Mouse (Mus musculus) testis, postnatal 10 days (tissue): ENCODE measurements around the gene Hist3h2ba.

ENCODE experiments used
- DNase-seq: peaks from one replicate; pipeline ENCODE4 v3.0.0; 2021; ENCODE audit warnings: low spot score

Gene Hist3h2ba

GRCm38 (mm10) chr11:58948542-58949479, at the start of gene Hist3h2ba:
Hist3h2ba (plus strand) TSS chr11:58948920.
- no peak for DNase-seq

GRCm38 (mm10) chr11:58901080-58901479, 47.6 kb upstream of the Hist3h2ba start:
- DNase-seq: no peak

GRCm38 (mm10) chr11:58903511-58904409, 45.0 kb upstream of the Hist3h2ba start, which contains the start of gene Zfp39:
Zfp39 (minus strand) TSS chr11:58904225.
- DNase-seq: peak; percentile 98

- DNase-seq: no peak
Measured at GRCm38 (mm10) chr11:58904410-58904718, 44.4 kb upstream of the Hist3h2ba start.

GRCm38 (mm10) chr11:58904838-58905237, 43.9 kb upstream of the Hist3h2ba start:
- DNase-seq: no peak

- no peak for DNase-seq
Measured at GRCm38 (mm10) chr11:58913776-58914175, 34.9 kb upstream of the Hist3h2ba start.

- DNase-seq: no peak
Measured at GRCm38 (mm10) chr11:58914461-58915028, 34.2 kb upstream of the Hist3h2ba start.

GRCm38 (mm10) chr11:58916879-58917744, 31.6 kb upstream of the Hist3h2ba start:
- DNase-seq: peak; percentile 78

GRCm38 (mm10) chr11:58917745-58918366, 30.9 kb upstream of the Hist3h2ba start, which contains the start of gene Btnl10:
Btnl10 (plus strand) TSS chr11:58917908.
- DNase-seq: peak; percentile 77

- no peak for DNase-seq
Measured at GRCm38 (mm10) chr11:58918759-58919158, 30.0 kb upstream of the Hist3h2ba start.

GRCm38 (mm10) chr11:58922420-58922819, 26.3 kb upstream of the Hist3h2ba start:
- no peak for DNase-seq

GRCm38 (mm10) chr11:58926651-58927050, 22.1 kb upstream of the Hist3h2ba start:
- DNase-seq: no peak

GRCm38 (mm10) chr11:58927053-58927452, 21.7 kb upstream of the Hist3h2ba start:
- DNase-seq: no peak

- peak; percentile 77 for DNase-seq
Measured at GRCm38 (mm10) chr11:58927790-58928651, 20.7 kb upstream of the Hist3h2ba start.

- no peak for DNase-seq
Measured at GRCm38 (mm10) chr11:58929055-58929454, 19.7 kb upstream of the Hist3h2ba start.

- DNase-seq: no peak
Measured at GRCm38 (mm10) chr11:58929641-58930040, 19.1 kb upstream of the Hist3h2ba start.

GRCm38 (mm10) chr11:58930254-58930653, 18.5 kb upstream of the Hist3h2ba start:
- DNase-seq: no peak

- DNase-seq: no peak
Measured at GRCm38 (mm10) chr11:58931576-58931975, 17.1 kb upstream of the Hist3h2ba start.

GRCm38 (mm10) chr11:58937909-58938308, 10.8 kb upstream of the Hist3h2ba start:
- DNase-seq: no peak
